ENCODE assay signal across 36 mouse cellular contexts in genomic region chrX:50926893-50927545, GRCm38 (mm10). TPM values are rescaled to one million over a fixed set of nuclear protein-coding genes. Genes with fewer than 3 reads are reported as not detected.
DNase-seq lines count a peak whose midpoint lies in the region; ATAC-seq lines count a peak whose summit lies in the region.
"Had no signal": no experiment of that assay in that cellular context is flagged by ENCODE, and none has a peak within 500 bp of the region (broad histone marks: within the 10 kb centered on the region; RNA-seq: fewer than 3 reads in every experiment).

No protein-coding gene starts in this region.

- H3K9me3 ChIP-seq in liver, embryonic 12.5 days (replicated peaks): no peaks in the 10 kb centered on the region
- H3K9me3 ChIP-seq: forebrain, embryonic 12.5 days; heart, embryonic 10.5 days; heart, embryonic 15.5 days; hindbrain, embryonic 12.5 days; limb, embryonic 10.5 days; limb, embryonic 15.5 days; midbrain, embryonic 12.5 days; neural tube, embryonic 13.5 days; stomach, embryonic 15.5 days had no signal

- peak; percentile 83 for ATAC-seq in liver, embryonic 12.5 days
- peak; percentile 64 for ATAC-seq in megakaryocyte progenitor cell, adult 5-6 weeks (replicated peaks; ENCODE audit: poor library complexity)
- ATAC-seq: intestine, postnatal 0 days had no signal

- H3K4me2 ChIP-seq in liver, embryonic 12.5 days: peak overlapping the region; percentile 47
- H3K4me2 ChIP-seq: forebrain, embryonic 12.5 days; heart, embryonic 15.5 days; hindbrain, embryonic 12.5 days; limb, embryonic 15.5 days; lung, embryonic 14.5 days; midbrain, embryonic 12.5 days; neural tube, embryonic 13.5 days; stomach, embryonic 15.5 days had no signal

- H3K4me3 ChIP-seq in liver, embryonic 12.5 days: no peak overlapping the region
- H3K4me3 ChIP-seq: forebrain, embryonic 12.5 days; heart, embryonic 10.5 days; heart, embryonic 15.5 days; hindbrain, embryonic 12.5 days; limb, embryonic 10.5 days; limb, embryonic 15.5 days; midbrain, embryonic 12.5 days; neural tube, embryonic 13.5 days; stomach, embryonic 15.5 days had no signal

- peak; percentile 7 for DNase-seq in embryo, embryonic 11 days
- no peak for DNase-seq in embryo, embryonic 10.5 days (ENCODE audit: low spot score)
- peak; percentile 37 for DNase-seq in c-Kit-positive CD71-positive TER-119-positive erythroid progenitor cells, embryonic 14.5 days (ENCODE audit: low spot score)
- DNase-seq in retina, embryonic 14.5 days (ENCODE audit: low spot score): no peak
- DNase-seq in testis, postnatal 14 days (ENCODE audit: low spot score): no peak
- no peak for DNase-seq in heart, adult 9 months (ENCODE audit: low spot score in 2 of 2)
- DNase-seq: adrenal gland, postnatal 36 days; cerebellum, adult 11 months; cerebellum, adult 9-11 months; forebrain, postnatal 0 days; gastrocnemius, postnatal 10 days; kidney, adult 9 months; kidney, postnatal 10 days; layer of hippocampus, adult 9-11 months; lung, embryonic 14.5 days; lung, postnatal 14 days; retina, postnatal 1 day; right cerebral cortex, postnatal 25 days; thymus, postnatal 14 days had no signal

- peak overlapping the region; percentile 51; the same call in 1 of the 2 replicates for H3K27ac ChIP-seq in liver, embryonic 12.5 days
- H3K27ac ChIP-seq: forebrain, embryonic 12.5 days; heart, embryonic 10.5 days; heart, embryonic 15.5 days; hindbrain, embryonic 12.5 days; limb, embryonic 10.5 days; limb, embryonic 15.5 days; midbrain, embryonic 12.5 days; neural tube, embryonic 13.5 days; stomach, embryonic 15.5 days had no signal

- 31% methylated on average over 10 of the region's 10 CpGs for WGBS in liver, embryonic 12.5 days (ENCODE audit: insufficient replicate concordance)

- H3K27me3 ChIP-seq in liver, embryonic 12.5 days (replicated peaks): no peaks in the 10 kb centered on the region
- H3K27me3 ChIP-seq: CH12.LX; forebrain, embryonic 12.5 days; heart, embryonic 15.5 days; hindbrain, embryonic 12.5 days; midbrain, embryonic 12.5 days; neural tube, embryonic 13.5 days; stomach, embryonic 15.5 days had no signal

- H3K36me3 ChIP-seq in liver, embryonic 12.5 days: no peaks in the 10 kb centered on the region
- H3K36me3 ChIP-seq: forebrain, embryonic 12.5 days; heart, embryonic 10.5 days; heart, embryonic 15.5 days; hindbrain, embryonic 12.5 days; limb, embryonic 10.5 days; limb, embryonic 15.5 days; midbrain, embryonic 12.5 days; neural tube, embryonic 13.5 days; stomach, embryonic 15.5 days had no signal

- 0 out of 2 replicates have a peak, but pooled peaks cover 20% of the 10 kb centered on the region for H3K4me1 ChIP-seq in liver, embryonic 12.5 days
- H3K4me1 ChIP-seq: forebrain, embryonic 12.5 days; heart, embryonic 10.5 days; heart, embryonic 15.5 days; hindbrain, embryonic 12.5 days; limb, embryonic 15.5 days; midbrain, embryonic 12.5 days; neural tube, embryonic 13.5 days; stomach, embryonic 15.5 days had no signal

- no peak overlapping the region for H3K9ac ChIP-seq in liver, embryonic 12.5 days
- H3K9ac ChIP-seq: forebrain, embryonic 12.5 days; forebrain, postnatal 0 days; heart, embryonic 15.5 days; hindbrain, embryonic 12.5 days; limb, embryonic 15.5 days; lung, embryonic 14.5 days; midbrain, embryonic 12.5 days; neural tube, embryonic 13.5 days; stomach, embryonic 15.5 days had no signal

RNA-seq across cellular contexts. Expression of gene Frmd7, which starts 15.5 kb away (rescaled TPM):
- polyA plus RNA-seq in liver, embryonic 12.5 days (2016; fragmentation: Nextera tagmentation; extraction: Ambion mirVana): 0.11 and 0.14 TPM in 2 replicates
- total RNA-seq in megakaryocyte progenitor cell, adult 5-6 weeks (2015): not detected in 2 replicates
- not detected in 2 replicates for total RNA-seq in megakaryocyte progenitor cell, adult 5-6 weeks (2017)
- total RNA-seq: adrenal gland, postnatal 36 days; CH12.LX; ES-E14; granulocyte monocyte progenitor cell, adult 5-6 weeks; heart, postnatal 25 days had no signal
- polyA plus RNA-seq: C2C12; forebrain, embryonic 12.5 days; hindbrain, embryonic 12.5 days; midbrain, embryonic 12.5 days; stomach, embryonic 15.5 days had no signal

Comparison
In these comparisons a context has a peak if more than half of its experiments do, and no peak if none do; other contexts are left out.
1. DNase-seq: peak in embryo, embryonic 11 days (single experiment) and c-Kit-positive CD71-positive TER-119-positive erythroid progenitor cells, embryonic 14.5 days (single experiment); none in embryo, embryonic 10.5 days (single experiment), retina, embryonic 14.5 days (single experiment), testis, postnatal 14 days (single experiment) and heart, adult 9 months (0 of 2).